ENCODE assay signal across 14 mouse cellular contexts in the genomic region with DNA sequence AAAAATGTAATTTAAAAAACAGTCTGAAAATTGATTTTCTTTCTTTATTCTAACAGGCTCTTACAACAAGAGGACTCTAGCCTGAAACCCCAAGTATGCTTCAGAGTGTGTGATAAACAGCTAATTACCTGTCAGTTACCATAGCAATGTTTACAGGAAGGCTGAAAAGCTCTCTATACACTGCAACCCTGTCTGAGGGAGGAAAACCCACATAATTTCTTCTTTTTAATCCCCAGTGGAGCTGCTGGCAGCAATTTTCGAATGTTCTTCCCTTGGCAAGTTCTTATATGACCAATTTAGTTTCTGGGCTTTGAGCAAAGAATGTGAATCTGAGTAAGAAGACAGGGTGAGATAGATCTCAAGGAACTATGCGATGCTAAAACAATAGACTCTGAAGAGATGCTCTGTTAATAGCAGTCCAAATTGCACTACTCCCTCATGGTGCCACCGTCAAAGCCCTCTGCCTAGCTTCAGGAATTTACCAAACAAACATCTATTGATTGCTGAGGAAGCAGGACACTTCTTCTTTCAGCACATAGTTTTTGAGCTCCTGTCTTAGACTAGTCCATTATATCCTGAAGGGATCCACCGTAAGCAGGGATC.
DNase-seq lines count a peak whose midpoint lies in the region; ATAC-seq lines count a peak whose summit lies in the region.
"Had no signal": no experiment of that assay in that cellular context is flagged by ENCODE, and none has a peak within 500 bp of the region (broad histone marks: within the 10 kb centered on the region; RNA-seq: fewer than 3 reads in every experiment).

No protein-coding gene starts in this region.

- no peak overlapping the region for H3K27ac ChIP-seq in embryonic facial prominence, embryonic 14.5 days (replicated peaks; ENCODE audit: low read depth, low read length)
- no peak overlapping the region for H3K27ac ChIP-seq in embryonic facial prominence, embryonic 10.5 days (replicated peaks)
- H3K27ac ChIP-seq in midbrain, embryonic 14.5 days (replicated peaks; ENCODE audit: low read depth, low read length) = no peak overlapping the region
- H3K27ac ChIP-seq in midbrain, embryonic 13.5 days = no peak overlapping the region
- no peak overlapping the region for H3K27ac ChIP-seq in forebrain, embryonic 16.5 days (ENCODE audit: low read length)
- H3K27ac ChIP-seq: heart, embryonic 15.5 days; layer of hippocampus, adult 2 months had no signal

- H3K9me3 ChIP-seq in embryonic facial prominence, embryonic 14.5 days (ENCODE audit: control insufficient read depth, low read length) = no peaks in the 10 kb centered on the region
- no peaks in the 10 kb centered on the region for H3K9me3 ChIP-seq in embryonic facial prominence, embryonic 10.5 days
- H3K9me3 ChIP-seq in midbrain, embryonic 14.5 days (ENCODE audit: control insufficient read depth, low read length) = no peaks in the 10 kb centered on the region
- no peaks in the 10 kb centered on the region for H3K9me3 ChIP-seq in midbrain, embryonic 13.5 days
- no peaks in the 10 kb centered on the region for H3K9me3 ChIP-seq in forebrain, embryonic 16.5 days (ENCODE audit: control insufficient read depth, low read length)
- H3K9me3 ChIP-seq: heart, embryonic 15.5 days had no signal

- 66% methylated on average over 4 of the region's 4 CpGs for WGBS in embryonic facial prominence, embryonic 14.5 days
- 56% methylated on average over 4 of the region's 4 CpGs for WGBS in embryonic facial prominence, embryonic 10.5 days
- 72% methylated on average over 4 of the region's 4 CpGs for WGBS in midbrain, embryonic 14.5 days
- 68% methylated on average over 4 of the region's 4 CpGs for WGBS in midbrain, embryonic 13.5 days
- WGBS in forebrain, embryonic 16.5 days = 20% methylated on average over 4 of the region's 4 CpGs

- no peak overlapping the region for H3K4me2 ChIP-seq in embryonic facial prominence, embryonic 14.5 days (ENCODE audit: low read depth, low read length)
- H3K4me2 ChIP-seq in midbrain, embryonic 14.5 days (ENCODE audit: low read length) = no peak overlapping the region
- H3K4me2 ChIP-seq in midbrain, embryonic 13.5 days (replicated peaks) = no peak overlapping the region
- H3K4me2 ChIP-seq in forebrain, embryonic 16.5 days (ENCODE audit: low read length) = no peak overlapping the region
- H3K4me2 ChIP-seq: heart, embryonic 15.5 days had no signal

- no peaks in the 10 kb centered on the region for H3K4me1 ChIP-seq in embryonic facial prominence, embryonic 14.5 days (ENCODE audit: control insufficient read depth, insufficient read depth, low read length)
- peaks cover 4% of the 10 kb centered on the region; the same call in 1 of the 2 replicates for H3K4me1 ChIP-seq in embryonic facial prominence, embryonic 10.5 days
- H3K4me1 ChIP-seq in midbrain, embryonic 14.5 days (ENCODE audit: control insufficient read depth, insufficient read depth, low read length) = no peaks in the 10 kb centered on the region
- no peaks in the 10 kb centered on the region for H3K4me1 ChIP-seq in midbrain, embryonic 13.5 days (replicated peaks)
- 0 out of 2 replicates have a peak, but pooled peaks cover 2% of the 10 kb centered on the region for H3K4me1 ChIP-seq in forebrain, embryonic 16.5 days (replicated peaks; ENCODE audit: control insufficient read depth, insufficient read depth, low read length)
- H3K4me1 ChIP-seq: heart, embryonic 15.5 days had no signal

- no peaks in the 10 kb centered on the region for H3K27me3 ChIP-seq in embryonic facial prominence, embryonic 14.5 days (replicated peaks; ENCODE audit: control insufficient read depth, insufficient read depth, low read length)
- no peaks in the 10 kb centered on the region for H3K27me3 ChIP-seq in embryonic facial prominence, embryonic 10.5 days (replicated peaks; ENCODE audit: low read depth, poor library complexity, severe bottlenecking)
- H3K27me3 ChIP-seq in midbrain, embryonic 14.5 days (ENCODE audit: control insufficient read depth, insufficient read depth, low read length) = no peaks in the 10 kb centered on the region
- H3K27me3 ChIP-seq in midbrain, embryonic 13.5 days = no peaks in the 10 kb centered on the region
- no peaks in the 10 kb centered on the region for H3K27me3 ChIP-seq in forebrain, embryonic 16.5 days (replicated peaks; ENCODE audit: control insufficient read depth, insufficient read depth, low read length)
- H3K27me3 ChIP-seq: heart, embryonic 15.5 days had no signal

- no peak overlapping the region for H3K9ac ChIP-seq in embryonic facial prominence, embryonic 14.5 days (ENCODE audit: low read depth, low read length)
- no peak overlapping the region for H3K9ac ChIP-seq in midbrain, embryonic 14.5 days (replicated peaks; ENCODE audit: low read length)
- H3K9ac ChIP-seq in midbrain, embryonic 13.5 days (replicated peaks) = no peak overlapping the region
- no peak overlapping the region for H3K9ac ChIP-seq in forebrain, embryonic 16.5 days (replicated peaks; ENCODE audit: low read depth, low read length)
- H3K9ac ChIP-seq: heart, embryonic 15.5 days had no signal

- no peak for ATAC-seq in embryonic facial prominence, embryonic 14.5 days (ENCODE audit: low read depth)
- no peak for ATAC-seq in midbrain, embryonic 14.5 days (ENCODE audit: low FRiP score, low TSS enrichment)
- no peak for ATAC-seq in midbrain, embryonic 13.5 days
- peak; percentile 86 for ATAC-seq in forebrain, embryonic 16.5 days

- peak; percentile 7 for DNase-seq in embryonic facial prominence, embryonic 14.5 days (ENCODE audit: low spot score)
- no peak for DNase-seq in embryonic facial prominence, embryonic 10.5 days (ENCODE audit: low spot score)
- peak; percentile 10 for DNase-seq in midbrain, embryonic 14.5 days
- DNase-seq in right cerebral cortex, postnatal 25 days = peak; percentile 5
- no peak for DNase-seq in layer of hippocampus, postnatal 36 days
- no peak for DNase-seq in kidney, postnatal 25 days
- DNase-seq: cerebellum, postnatal 10 days; heart, adult 18-20 months; lung, adult 18-20 months; lung, postnatal 36 days had no signal

- no peaks in the 10 kb centered on the region for H3K36me3 ChIP-seq in embryonic facial prominence, embryonic 14.5 days (ENCODE audit: control insufficient read depth, insufficient read depth, low read length)
- H3K36me3 ChIP-seq in embryonic facial prominence, embryonic 10.5 days (replicated peaks) = no peaks in the 10 kb centered on the region
- H3K36me3 ChIP-seq in midbrain, embryonic 14.5 days (ENCODE audit: control insufficient read depth, insufficient read depth, low read length) = no peaks in the 10 kb centered on the region
- H3K36me3 ChIP-seq in midbrain, embryonic 13.5 days = no peaks in the 10 kb centered on the region
- H3K36me3 ChIP-seq in forebrain, embryonic 16.5 days (ENCODE audit: control insufficient read depth, insufficient read depth) = no peaks in the 10 kb centered on the region
- H3K36me3 ChIP-seq: heart, embryonic 15.5 days had no signal

- H3K4me3 ChIP-seq in embryonic facial prominence, embryonic 14.5 days (ENCODE audit: low read depth, low read length) = no peak overlapping the region
- no peak overlapping the region for H3K4me3 ChIP-seq in embryonic facial prominence, embryonic 10.5 days
- H3K4me3 ChIP-seq in midbrain, embryonic 14.5 days (replicated peaks; ENCODE audit: low read depth, low read length) = no peak overlapping the region
- no peak overlapping the region for H3K4me3 ChIP-seq in midbrain, embryonic 13.5 days (replicated peaks)
- no peak overlapping the region for H3K4me3 ChIP-seq in forebrain, embryonic 16.5 days (replicated peaks; ENCODE audit: low read length)
- H3K4me3 ChIP-seq: heart, embryonic 15.5 days; layer of hippocampus, adult 2 months had no signal

Comparison
In these comparisons a context has a peak if more than half of its experiments do, and no peak if none do; other contexts are left out.
1. DNase-seq: peak in embryonic facial prominence, embryonic 14.5 days (single experiment), midbrain, embryonic 14.5 days (single experiment) and right cerebral cortex, postnatal 25 days (single experiment); none in embryonic facial prominence, embryonic 10.5 days (single experiment), layer of hippocampus, postnatal 36 days (0 of 2) and kidney, postnatal 25 days (0 of 2).